Mouse (Mus musculus): ENCODE measurements around the gene Tmem144.

Gene Tmem144

DNA sequence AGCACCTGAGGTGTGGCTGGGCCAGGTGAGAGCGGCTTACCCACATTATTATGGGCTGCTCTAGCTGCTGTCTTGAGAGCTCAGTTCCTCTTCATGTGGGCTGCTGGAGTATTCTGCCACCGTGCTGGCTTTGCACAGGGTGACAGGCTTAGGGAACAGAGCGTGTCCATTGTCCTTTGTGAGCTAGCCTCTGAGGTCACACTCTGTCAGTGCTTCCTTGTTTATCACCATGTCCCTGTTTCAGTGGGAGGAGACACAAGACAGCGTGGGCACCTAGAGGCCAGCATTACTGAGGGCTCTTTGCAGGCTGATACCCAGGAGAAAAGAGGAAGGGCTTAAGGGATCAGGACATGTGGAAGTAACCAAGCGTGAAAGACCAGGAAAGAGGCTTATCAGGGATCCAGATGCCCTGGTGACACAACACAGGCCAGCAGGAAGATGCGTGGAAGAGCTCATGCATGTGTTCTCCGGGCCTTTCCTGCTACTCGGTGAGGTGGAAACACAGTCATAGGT, at the start of gene Tmem144:
Tmem144 (minus strand) TSS at position 120 of the 513 bp plus-strand sequence.
- no peak for DNase-seq (ENCODE audit: extremely low spot score, low read depth, low spot score)

DNA sequence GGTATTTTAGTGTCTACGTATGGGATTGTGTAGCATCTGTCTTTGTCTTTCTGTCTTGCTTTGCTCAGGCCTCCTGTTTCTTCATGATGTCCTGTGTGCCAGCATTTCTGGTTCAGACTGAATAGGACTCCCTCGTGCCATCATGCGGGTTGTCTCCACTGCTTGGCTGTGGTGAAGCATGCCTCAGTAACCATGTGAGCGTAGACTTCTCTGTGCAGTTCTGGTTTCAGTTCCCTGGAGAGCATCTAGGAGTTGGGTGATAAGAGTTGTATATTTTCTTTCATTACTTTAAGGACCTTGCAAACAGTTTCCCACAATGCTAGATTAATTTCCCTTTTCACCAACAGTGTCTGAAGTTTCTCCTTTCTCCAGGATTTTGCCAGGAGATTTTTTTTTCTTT, 49.2 kb upstream of the Tmem144 start:
- no peak for DNase-seq (ENCODE audit: extremely low spot score, low read depth, low spot score)

DNA sequence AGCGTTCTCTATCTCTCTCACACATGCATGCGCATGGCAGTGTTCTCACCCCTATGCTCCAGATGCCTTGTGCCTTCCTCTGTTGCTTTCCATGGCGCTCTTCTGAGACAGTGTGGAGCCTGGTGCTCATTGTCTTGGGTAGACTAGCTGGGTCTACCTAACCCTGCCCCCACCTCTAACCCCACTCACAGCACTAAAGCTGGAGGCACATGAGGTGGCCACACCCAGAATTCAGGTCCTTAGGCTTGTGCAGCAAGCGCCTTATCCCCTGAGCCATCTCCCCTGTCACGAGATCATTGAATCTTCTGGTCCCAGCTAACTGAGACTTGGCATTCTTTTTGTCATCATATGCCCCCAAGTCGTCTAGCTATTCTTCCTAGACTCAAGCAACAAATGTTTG, 48.7 kb upstream of the Tmem144 start:
- no peak for DNase-seq (ENCODE audit: extremely low spot score, low read depth, low spot score)

DNA sequence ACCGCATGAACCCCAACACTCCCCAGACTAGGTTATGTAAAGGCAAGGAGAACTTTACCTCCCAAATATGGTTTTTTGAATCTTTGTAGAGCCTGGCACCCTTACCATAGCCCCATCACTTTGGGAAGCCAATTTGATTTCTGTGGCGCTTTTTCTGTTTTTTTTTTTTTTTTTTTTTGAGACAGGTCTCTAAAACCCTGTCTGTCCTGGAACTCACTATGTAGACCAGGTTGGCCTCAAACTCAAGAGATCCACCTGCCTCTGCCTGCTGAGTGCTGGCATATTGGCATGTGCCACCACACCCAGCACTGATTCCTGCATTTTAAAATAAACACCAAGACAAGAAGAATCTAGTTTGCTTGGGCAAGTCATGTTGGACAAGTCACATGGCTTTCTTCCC, 47.9 kb upstream of the Tmem144 start:
- no peak for DNase-seq (ENCODE audit: extremely low spot score, low read depth, low spot score)

DNA sequence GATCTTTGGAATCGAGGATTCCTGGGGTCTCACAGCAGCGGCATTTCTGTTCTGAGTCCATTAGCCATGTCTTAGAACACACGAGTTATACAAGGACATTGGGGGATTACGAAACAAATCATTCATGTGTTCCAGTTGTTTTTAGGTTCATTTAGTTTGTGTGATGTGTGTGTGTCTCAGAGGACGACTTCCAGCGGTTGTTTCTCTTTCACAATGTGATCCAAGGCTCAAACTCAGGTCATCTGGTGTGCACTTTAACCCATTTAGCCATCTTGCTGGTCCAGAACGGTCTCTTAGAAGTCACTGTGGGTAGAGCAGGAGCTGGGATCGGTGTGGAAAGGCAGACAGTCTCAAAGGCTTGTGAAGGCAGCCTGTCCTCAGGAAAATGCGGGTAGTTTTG, 47.3 kb upstream of the Tmem144 start:
- DNase-seq (ENCODE audit: extremely low spot score, low read depth, low spot score) = no peak

DNA sequence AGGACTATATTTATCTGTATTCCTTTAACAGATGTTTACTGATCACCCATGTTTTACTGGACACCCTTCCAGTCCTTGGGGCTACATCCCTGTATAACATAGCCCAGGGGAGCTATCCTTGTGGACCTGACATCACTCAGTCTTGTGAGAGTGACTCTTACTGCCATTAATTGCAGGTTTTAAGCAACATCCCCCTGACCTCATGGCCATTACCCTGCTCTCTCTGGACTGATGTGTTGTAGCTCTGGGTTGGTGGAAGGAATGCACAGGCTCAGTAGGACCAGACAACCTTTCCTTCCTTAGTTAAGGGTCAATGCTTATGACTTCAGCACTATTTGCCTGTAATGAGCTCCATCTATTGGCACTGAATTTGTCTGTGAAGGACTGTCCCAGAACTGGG, 45.9 kb upstream of the Tmem144 start:
- no peak for DNase-seq (ENCODE audit: extremely low spot score, low read depth, low spot score)

DNA sequence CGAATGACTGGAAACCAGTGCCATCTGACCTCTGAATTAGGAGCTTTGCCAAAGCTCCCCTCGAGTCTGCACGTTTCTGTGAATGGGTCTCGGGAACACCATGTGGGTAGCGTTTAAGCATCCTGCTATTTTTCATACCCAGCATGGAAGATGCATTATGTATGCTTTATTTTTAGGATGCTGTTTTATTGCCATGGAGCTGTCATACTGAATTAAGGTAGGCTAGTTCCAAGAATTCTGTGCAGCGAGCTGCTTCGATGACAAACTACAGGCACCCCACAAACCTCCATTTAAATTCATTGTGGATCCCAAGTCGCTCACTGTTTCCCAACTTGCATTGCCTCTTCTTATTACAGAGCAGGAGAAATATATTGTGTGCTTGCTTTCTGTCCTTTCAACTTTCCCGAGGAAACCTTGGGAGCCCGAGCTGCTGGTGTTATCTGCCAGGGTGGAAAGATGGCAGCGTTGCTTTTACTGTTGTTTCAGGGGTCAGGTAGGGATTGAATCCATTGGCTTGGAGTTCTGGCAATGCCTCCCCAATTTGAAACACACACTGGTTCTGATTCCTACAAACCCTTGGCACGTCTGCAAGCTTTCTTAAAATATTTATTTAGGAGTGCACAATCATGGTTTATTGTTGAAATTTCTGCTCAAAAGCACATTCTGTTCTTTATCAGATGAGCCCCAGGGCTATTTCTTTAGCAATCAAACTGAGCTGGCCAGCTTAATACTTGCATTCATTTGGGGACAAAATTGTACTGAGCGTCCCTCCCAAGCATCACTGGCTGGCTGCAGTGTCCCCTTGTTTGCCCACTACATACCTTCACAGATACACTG, 45.2 kb upstream of the Tmem144 start:
- DNase-seq (ENCODE audit: extremely low spot score, low read depth, low spot score) = no peak

DNA sequence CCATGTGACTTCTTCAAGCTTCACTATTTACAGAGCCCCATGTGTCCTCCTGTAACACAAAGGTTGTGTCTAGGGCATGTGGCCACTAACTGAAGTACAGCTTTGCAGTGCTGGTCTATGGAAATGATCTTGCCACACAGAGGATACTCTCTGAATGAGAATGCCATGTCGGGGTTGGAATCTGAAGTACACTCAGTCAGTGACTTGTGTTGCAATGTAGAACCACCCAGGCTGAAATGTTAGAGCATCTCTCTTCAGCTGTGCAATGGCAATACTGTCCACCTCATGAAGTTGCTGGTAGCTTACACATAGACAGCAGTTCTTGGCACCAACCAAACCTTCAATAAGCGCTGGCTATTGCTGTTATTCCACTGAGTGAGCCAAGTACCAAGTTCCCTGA, 35.4 kb upstream of the Tmem144 start:
- DNase-seq (ENCODE audit: extremely low spot score, low read depth, low spot score) = no peak

DNA sequence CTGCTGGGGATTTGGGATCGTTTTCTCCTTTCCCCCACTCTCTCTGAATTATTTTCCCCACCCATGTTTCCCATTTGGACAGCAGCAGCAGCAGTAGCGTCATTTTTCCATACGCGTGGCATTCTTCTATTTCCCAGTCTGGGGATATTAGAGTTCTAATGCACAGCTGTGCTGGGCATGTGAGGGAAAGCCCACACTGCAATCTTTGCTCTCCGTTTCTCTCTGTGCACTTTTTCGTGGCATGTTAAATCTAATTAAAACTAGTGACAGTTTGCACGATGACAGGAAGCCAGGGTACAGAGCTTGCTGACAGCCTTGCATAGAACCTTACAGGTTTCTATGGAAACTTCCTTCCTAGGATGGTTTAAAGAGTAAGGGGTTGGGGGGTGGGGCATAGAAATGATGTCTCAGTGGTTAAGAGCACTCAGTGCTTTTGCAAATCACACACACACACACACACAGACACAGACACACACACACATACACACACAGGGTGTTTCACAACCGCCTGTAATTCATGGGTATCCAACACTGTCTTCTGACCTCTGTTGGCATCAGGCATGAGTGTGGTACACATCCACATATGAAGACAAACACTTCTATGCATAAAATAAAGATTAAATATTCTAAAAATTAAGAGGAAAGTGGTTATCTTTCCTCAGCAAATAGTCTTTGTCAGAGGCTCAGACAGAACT, 34.7 kb upstream of the Tmem144 start:
- DNase-seq (ENCODE audit: extremely low spot score, low read depth, low spot score) = no peak

DNA sequence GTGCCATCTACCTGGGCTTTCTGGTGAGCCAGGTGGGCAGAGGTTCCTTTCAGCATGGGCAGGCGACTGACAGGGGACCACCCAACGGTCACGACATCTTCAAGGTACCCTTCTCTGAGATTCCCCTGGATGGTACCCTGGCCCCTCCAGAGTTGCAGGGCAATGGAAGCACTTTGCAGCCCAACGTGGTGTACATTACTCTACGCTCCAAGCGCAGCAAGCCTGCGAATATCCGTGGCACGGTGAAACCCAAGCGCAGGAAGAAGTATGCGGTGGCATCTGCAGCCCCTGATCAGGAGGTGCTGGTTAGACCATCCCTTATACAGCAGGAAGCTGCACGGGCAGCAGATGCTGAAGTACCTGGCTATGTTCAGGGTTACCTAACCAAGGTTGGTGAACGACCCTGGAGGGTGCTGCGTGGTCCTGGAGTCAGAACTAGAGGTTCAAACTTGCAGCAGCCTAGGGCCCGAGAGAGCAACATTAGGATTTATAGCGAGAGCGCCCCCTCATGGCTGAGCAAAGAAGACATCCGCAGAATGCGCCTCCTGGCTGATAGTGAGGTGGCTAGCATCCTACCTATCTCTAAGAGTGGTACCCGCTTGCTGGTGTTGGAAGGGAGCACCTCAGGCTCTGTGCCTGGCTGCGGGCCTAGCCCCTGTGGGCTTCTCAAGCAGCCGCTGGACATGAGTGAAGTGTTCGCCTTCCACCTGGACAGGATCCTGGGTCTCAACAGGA, 34.0 kb upstream of the Tmem144 start:
- no peak for DNase-seq (ENCODE audit: extremely low spot score, low read depth, low spot score)

DNA sequence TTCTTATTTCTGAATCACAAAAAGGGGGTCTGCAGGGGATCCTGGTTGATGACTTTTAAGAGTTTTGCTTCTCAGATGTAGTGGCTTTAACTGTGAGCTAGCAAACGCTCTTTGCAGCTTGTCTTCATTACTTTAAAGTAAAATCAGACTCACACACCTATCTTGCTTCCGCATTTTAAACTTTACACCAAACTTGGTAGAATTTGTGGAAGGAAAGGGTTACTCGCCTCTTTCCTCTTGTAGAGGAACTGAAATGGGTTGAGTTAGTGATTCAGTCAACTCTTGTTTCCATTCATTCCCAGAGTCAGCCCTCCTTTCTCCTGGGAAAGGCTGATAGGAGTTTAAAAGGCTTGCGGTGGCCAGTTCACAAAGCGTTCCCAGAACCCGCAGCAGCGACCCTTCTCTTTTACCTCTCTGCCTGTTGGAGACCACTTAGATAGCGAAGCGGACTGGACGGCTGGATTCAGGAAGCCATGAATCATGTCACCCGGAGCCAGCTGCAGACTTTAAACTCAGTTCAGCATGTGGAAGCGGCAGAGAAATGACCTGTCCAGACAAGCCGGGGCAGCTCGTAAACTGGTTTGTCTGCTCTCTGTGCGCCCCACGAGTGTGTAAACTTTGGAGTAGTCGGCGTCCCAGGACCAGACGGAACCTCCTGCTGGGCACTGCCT, 33.2 kb upstream of the Tmem144 start:
- no peak for DNase-seq (ENCODE audit: extremely low spot score, low read depth, low spot score)

DNA sequence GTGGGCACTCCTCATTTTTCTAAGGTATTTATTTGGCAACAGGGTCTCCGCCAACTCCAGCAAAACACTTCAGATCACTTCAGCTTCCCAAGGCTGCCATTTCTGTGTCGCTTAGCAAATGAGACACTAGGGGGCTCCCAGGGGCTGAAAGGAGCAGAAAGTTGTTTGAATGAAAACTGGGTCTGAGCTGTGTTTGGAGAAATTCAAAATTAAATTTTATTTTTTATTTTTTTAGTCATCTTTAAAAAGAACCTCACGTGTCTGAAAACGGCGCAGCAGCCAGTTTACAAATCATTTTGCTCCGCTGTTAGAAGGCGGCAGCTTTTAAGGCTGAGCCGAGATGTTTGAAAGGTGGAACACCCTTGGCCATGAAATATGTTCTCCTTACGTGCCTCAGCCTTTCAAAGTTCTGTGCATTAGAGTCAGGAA, 32.2 kb upstream of the Tmem144 start:
- DNase-seq (ENCODE audit: extremely low spot score, low read depth, low spot score) = no peak

DNA sequence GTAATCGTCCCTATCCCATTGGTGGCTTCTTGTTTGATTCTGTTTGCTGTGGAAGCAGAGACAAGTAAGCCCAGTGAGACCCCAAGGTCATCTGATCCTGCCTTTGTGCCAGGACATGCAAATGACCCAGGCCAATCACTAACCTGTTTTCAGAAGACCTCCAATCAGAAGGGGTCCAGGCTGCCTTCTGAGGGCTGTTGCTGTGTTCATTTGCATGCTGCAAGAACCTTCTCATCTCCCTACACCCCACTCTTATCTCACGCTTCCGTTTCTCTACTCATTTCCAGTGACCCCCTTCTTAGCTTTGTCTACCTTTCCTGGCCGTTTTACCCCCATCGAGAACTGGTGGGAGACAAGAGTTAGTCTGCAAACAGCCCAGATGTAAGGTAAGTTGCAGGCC, 31.7 kb upstream of the Tmem144 start, which contains the start of gene Fam198b:
Fam198b (plus strand) TSS at position 229 of the 400 bp plus-strand sequence.
- no peak for DNase-seq (ENCODE audit: extremely low spot score, low read depth, low spot score)

DNA sequence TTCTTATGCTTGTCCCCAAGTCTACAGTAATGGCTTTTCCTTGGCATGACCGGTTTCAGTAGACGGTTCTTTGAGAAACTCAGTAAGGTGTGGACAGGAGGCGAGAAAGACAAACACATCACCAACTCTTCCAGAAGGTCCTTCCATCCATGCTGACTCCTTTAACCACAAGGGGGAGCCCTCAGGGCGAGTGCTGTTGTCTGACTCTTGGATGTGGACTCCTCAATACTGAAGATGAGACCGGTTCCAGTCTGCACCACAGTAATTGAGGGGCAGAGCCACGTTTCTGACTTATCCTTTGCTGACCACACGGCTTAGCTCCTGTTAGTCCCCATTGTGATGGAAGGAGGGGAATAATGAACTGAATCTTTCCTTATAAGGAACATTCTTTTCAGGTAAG, 30.5 kb upstream of the Tmem144 start:
- DNase-seq (ENCODE audit: extremely low spot score, low read depth, low spot score) = no peak

DNA sequence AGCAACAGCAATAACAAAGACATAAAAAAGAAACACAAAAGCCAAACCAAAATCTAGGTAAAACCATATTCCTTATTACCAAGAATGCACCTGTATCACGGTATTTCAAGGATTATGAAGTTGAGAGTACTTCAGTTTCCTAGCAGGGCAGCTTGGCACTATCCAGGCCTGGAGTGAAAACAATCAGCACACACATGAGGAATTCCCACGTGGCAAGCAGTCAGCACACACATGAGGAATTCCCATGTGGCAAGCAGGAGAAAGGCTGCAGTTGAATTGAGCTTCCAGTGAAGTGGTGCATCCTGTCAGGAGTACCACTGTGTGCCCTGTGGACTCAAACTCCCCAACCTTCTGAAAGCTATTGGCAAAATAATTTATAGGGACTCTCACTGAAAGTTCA, 29.1 kb upstream of the Tmem144 start:
- DNase-seq (ENCODE audit: extremely low spot score, low read depth, low spot score) = no peak

DNA sequence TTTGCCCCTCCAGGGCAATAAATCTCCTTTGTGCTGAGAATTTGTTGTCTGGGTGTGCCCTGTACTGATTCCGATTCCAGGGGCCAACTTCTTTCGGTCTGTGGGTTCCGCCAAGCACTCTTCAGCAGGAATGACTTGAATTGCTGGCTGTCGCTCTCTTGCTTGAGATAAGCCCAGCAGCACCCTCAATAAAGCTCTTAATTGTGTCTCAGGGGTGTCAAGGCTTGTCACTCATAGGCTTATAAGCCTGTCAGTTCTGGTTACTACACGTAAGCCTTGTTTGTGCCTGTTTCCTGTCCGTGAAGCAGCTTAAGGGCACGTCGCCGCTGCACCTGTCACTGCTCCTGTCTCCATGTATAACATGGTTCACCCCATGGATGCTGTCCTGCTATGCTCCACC, 26.7 kb upstream of the Tmem144 start:
- DNase-seq (ENCODE audit: extremely low spot score, low read depth, low spot score) = no peak

DNA sequence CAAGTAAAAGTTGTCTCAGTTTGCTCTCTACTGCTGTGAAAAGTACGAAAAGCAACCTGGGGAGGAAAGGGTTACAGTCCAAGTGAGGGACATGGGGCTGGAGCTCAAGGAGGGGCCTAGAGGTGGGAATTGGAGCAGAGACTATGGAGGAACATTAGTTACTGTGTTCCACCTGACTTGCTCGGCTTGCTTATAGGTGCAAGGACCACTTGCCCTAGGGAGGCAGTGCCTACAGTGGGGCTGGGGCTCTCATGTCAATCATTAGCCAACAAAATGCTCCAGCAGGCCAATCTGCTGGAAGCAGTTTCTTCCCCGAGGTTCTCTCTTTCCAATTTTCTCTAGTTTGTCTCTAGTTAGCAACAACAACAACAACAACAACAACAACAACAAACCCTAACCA, 25.8 kb upstream of the Tmem144 start:
- DNase-seq (ENCODE audit: extremely low spot score, low read depth, low spot score) = no peak

DNA sequence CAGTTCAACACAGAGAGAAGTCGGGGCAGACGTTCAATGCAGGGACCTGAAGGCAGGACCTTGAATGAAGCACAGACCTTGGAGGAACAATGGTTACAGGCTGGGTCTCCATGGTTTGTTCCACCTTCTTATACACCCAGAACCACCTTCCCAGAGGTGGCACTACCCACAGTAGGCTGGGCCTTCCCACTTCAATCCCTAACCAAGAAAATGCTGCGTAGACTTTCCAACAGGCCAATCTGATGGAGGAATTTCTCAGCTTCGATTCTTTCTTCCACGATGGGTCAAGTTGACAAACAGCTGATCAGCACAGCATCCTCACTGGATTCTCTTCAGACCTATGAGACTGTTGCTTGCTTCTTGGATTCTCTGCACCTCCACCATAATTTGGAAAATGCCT, 22.9 kb upstream of the Tmem144 start:
- no peak for DNase-seq (ENCODE audit: extremely low spot score, low read depth, low spot score)

DNA sequence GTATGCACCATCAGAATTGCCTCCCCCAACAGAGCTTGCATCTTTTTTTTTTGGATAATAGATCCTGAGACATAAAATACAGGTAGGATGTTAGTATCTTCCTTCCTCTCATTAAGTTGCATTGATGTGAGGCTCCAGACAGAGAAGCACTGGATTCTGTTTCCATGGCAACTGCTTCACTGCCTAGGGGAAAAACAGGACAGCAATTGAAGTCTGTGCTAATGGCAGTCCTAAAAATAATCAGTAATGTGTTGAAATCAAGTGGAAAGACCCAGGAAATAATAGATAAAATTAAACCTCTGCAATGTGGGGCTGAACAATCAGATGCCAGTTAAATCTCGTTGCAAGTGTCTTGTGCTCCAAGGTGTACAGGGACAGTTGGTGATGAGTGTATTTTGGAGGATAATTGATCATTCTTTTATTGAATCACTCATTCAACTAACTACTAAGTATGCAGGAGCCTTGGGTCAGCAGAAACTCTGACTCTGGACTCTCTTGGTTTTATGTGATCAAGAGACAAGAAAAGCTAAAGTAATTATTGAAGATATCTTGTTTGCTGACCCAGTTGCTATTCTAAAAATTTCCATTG, 14.6 kb upstream of the Tmem144 start:
- DNase-seq (ENCODE audit: extremely low spot score, low read depth, low spot score) = no peak

DNA sequence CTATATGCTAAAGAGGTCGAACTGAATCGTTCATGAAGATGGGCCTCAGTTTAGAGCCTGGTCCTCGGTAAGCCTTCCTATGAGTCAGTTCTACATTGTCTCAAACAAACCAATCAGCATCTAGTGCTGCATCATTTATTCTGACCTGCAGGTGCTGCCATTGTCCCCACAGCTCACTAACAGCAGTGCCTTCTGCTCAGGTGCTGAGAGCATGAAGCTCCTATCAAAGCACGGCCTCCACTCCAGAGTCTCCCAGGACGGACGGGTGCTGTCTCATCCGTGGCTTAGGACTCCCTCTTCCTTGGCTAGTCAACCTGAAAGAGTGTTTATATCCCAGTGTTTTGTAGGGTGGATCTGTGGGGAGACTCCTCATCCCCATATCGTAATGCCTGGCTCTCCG, 14.0 kb upstream of the Tmem144 start:
- no peak for DNase-seq (ENCODE audit: extremely low spot score, low read depth, low spot score)

DNA sequence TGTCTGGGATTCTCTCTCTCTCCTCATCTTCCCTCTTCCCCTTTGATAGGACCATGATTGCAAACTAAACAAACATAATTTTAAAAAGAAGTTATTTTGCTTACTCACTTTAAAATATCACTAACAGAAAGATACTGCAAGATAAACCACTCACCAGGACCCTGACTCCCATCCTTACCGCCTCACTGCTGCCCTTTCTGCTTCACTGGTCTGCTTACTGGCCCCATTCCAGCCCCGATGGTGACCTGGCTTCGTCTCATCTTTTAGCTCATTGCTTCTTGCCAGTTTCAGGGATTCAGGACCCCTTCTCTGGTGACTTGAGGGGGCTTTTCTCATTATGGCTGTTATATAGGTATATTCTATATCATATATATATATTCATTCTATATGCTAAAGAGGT, 13.5 kb upstream of the Tmem144 start:
- no peak for DNase-seq (ENCODE audit: extremely low spot score, low read depth, low spot score)
